In the genomic region with DNA sequence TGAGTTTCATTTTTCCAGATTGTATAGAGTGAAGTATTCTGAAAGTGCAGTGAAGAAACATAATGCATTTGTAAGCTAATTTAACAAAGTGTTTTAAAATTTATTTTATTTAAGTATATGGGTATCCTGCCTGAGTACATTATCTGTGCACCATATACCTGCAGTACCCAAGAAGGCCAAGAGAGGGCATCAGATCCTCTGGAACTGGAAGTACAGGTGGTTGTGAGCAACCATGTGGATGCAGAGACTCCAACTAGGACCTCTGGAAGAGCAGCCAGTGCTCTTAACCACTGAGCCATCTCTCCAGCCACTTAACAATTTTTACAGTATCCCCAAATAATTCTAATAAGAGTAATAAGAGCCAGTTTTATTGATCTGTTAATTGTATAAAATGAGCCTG, we compare ENCODE assay signal across 9 mouse cellular contexts.
A peak's percentile ranks its signal among the peaks of the same experiment; 100 is the strongest.
DNase-seq lines count a peak whose midpoint lies in the region; ATAC-seq and TF ChIP-seq lines count a peak whose summit lies in the region.
"Had no signal": no experiment of that assay in that cellular context is flagged by ENCODE, and none has a peak within 500 bp of the region (broad histone marks: within the 10 kb centered on the region; RNA-seq: fewer than 3 reads in every experiment).

No protein-coding gene starts in this region.

- H3K27ac ChIP-seq in liver, postnatal 0 days (ENCODE audit: low read depth), result no peak overlapping the region
- H3K27ac ChIP-seq: macrophage had no signal

- H3K4me3 ChIP-seq in liver, postnatal 0 days (ENCODE audit: low read depth, low read length), result no peak overlapping the region

- no peak overlapping the region for H3K9ac ChIP-seq in liver, postnatal 0 days (replicated peaks)

- no peak overlapping the region for H3K4me2 ChIP-seq in liver, postnatal 0 days (ENCODE audit: low read depth, low read length)

- TF ChIP-seq CTCF in liver, postnatal 0 days (IDR thresholded peaks at IDR 0.05; ENCODE audit: low read depth), result peak; percentile 68

- H3K27me3 ChIP-seq in liver, postnatal 0 days (ENCODE audit: insufficient read depth, low read length), result no peaks in the 10 kb centered on the region

- peaks cover 20% of the 10 kb centered on the region for H3K36me3 ChIP-seq in liver, postnatal 0 days (replicated peaks; ENCODE audit: insufficient read depth, low read length)

- no peaks in the 10 kb centered on the region for H3K9me3 ChIP-seq in liver, postnatal 0 days (ENCODE audit: low read length)

- DNase-seq in adrenal gland, adult (ENCODE audit: inconsistent age in 2 of 2, low spot score in 1 of 2), result peak; percentile 8 to 44
- no peak for DNase-seq in adrenal gland, postnatal 4 days (ENCODE audit: low spot score in 2 of 2)
- peak; percentile 5 to 10 for DNase-seq in lung, adult 18-20 months
- no peak for DNase-seq in lung, postnatal 4 days
- peak; percentile 43 for DNase-seq in liver, postnatal 0 days
- DNase-seq in thymus, postnatal 10 days (ENCODE audit: low spot score in 2 of 2), result peak; percentile 7 to 48
- no peak for DNase-seq in gastrocnemius, adult 8-10 months (ENCODE audit: low spot score in 2 of 2)
- DNase-seq in left cerebral cortex, adult 9 months (ENCODE audit: low spot score in 2 of 2), result no peak

- H3K4me1 ChIP-seq in liver, postnatal 0 days (ENCODE audit: insufficient read depth), result no peaks in the 10 kb centered on the region

- TF ChIP-seq EP300 in liver, postnatal 0 days (IDR thresholded peaks at IDR 0.05; ENCODE audit: low read depth), result no peak

- no peak for ATAC-seq in liver, postnatal 0 days

Comparison
In these comparisons a context has a peak if more than half of its experiments do, and no peak if none do; other contexts are left out.
1. DNase-seq: peak in adrenal gland, adult (2 of 2), lung, adult 18-20 months (2 of 2), liver, postnatal 0 days (single experiment) and thymus, postnatal 10 days (2 of 2); none in adrenal gland, postnatal 4 days (0 of 2), lung, postnatal 4 days (0 of 2), gastrocnemius, adult 8-10 months (0 of 2) and left cerebral cortex, adult 9 months (0 of 2).